Mouse (Mus musculus) ES-E14 (cell line): Measurements from ENCODE around the gene Noxo1.

ENCODE experiments used
- CHD2 ChIP-seq: IDR thresholded peaks from 2 replicates; pipeline ENCODE4 v1.6.1; 2014; ENCODE audit warnings: mild to moderate bottlenecking, low read depth, low read length, inconsistent platforms
- HCFC1 ChIP-seq: IDR thresholded peaks from 2 replicates; pipeline ENCODE4 v1.6.1; 2012; ENCODE audit warnings: low read length, inconsistent platforms, borderline replicate concordance; ENCODE audit not compliant: insufficient read depth
- MAFK ChIP-seq: IDR thresholded peaks from 2 replicates; pipeline ENCODE4 v1.6.1; 2014; ENCODE audit warnings: mild to moderate bottlenecking, low read depth, low read length, inconsistent platforms; ENCODE audit not compliant: insufficient read depth
- ZC3H11A ChIP-seq: IDR thresholded peaks from 2 replicates; pipeline ENCODE4 v1.6.1; 2012; ENCODE audit warnings: low read depth, mild to moderate bottlenecking, inconsistent platforms, low read length, borderline replicate concordance
- ZNF384 ChIP-seq: IDR thresholded peaks from 2 replicates; pipeline ENCODE4 v1.6.1; 2012; ENCODE audit warnings: low read depth, low read length, inconsistent platforms

GRCm38 (mm10) chr17:24686514-24686913 is 9.5 kb upstream of the Noxo1 start:
- no peak for TF ChIP-seq MAFK
- TF ChIP-seq ZC3H11A: no peak
- no peak for TF ChIP-seq CHD2
- no peak for TF ChIP-seq ZNF384
- TF ChIP-seq HCFC1: no peak; the same call in 1 of the 2 replicates
